Mouse (Mus musculus): ENCODE measurements around the gene Pls1. TPM values are rescaled to one million over a fixed set of nuclear protein-coding genes. Genes with fewer than 3 reads are reported as not detected.

Gene Pls1
- polyA plus RNA-seq, 3 experiments from 2014 or later, result 0.41 to 1.1 (median 0.55) TPM

Other genes starting within 250 kb of the Pls1 start
- under 1 TPM in 2 of 3 experiments, not detected in 1; 0.16 to 0.19 TPM for gene Pcolce2, start 207.7 kb downstream of the Pls1 start, polyA plus RNA-seq (2017; shearing (Covaris generic))
- gene Trpc1, start 94.9 kb downstream of the Pls1 start, polyA plus RNA-seq (2017; shearing (Covaris generic)), result under 1 TPM; 0.34 to 0.60 (median 0.38) TPM
- gene Atr, start 12.3 kb upstream of the Pls1 start, polyA plus RNA-seq (2017; shearing (Covaris generic)), result 10 to 100 TPM; 20.9 to 29.2 (median 26.0) TPM
- gene Xrn1, start 109.4 kb upstream of the Pls1 start, polyA plus RNA-seq (2017; shearing (Covaris generic)), result 10 to 100 TPM; 43.3 to 64.3 (median 51.5) TPM

All from inflammation-experienced regulatory T-cells, adult 6 months (primary cell).